Mouse (Mus musculus) erythroblast, embryonic 14.5 days (primary cell): ENCODE data around the gene Traf2.

ENCODE experiments used
- GATA1 ChIP-seq: IDR thresholded peaks from 2 replicates; pipeline ENCODE4 v1.6.1; 2012; ENCODE audit warnings: low read length, inconsistent platforms, mixed read lengths
- TAL1 ChIP-seq: IDR thresholded peaks from 3 replicates; pipeline ENCODE4 v1.6.1; 2012; ENCODE audit warnings: low read length, inconsistent platforms, mixed read lengths

GRCm38 (mm10) chr2:25576965-25577891 lies 30.5 kb upstream of the Traf2 start:
- TF ChIP-seq TAL1 (no peak), GATA1 (no peak)
